Mouse (Mus musculus): ENCODE measurements around the gene Hist1h4c. TPM values are rescaled to one million over a fixed set of nuclear protein-coding genes. Genes with fewer than 3 reads are reported as not detected.
A peak's percentile ranks its signal among the peaks of the same experiment; 100 is the strongest.

Hist1h4c gene
- polyA plus RNA-seq, 1 experiment from 2014 or later, result 6.5 TPM

GRCm38 (mm10) chr13:23700786-23701520 is 2.7 kb upstream of the Hist1h4c start:
- H3K9me3 ChIP-seq (replicated peaks), result no peaks in the 10 kb centered on the region
- H3K27me3 ChIP-seq (ENCODE audit: low read depth, poor library complexity, severe bottlenecking), result no peaks in the 10 kb centered on the region
- peaks cover 19% of the 10 kb centered on the region for H3K4me1 ChIP-seq
- H3K4me3 ChIP-seq, result no peak overlapping the region; the same call in 1 of the 2 replicates
- DNase-seq (ENCODE audit: low spot score), result peak; percentile 69
- no peaks in the 10 kb centered on the region for H3K36me3 ChIP-seq
- WGBS, result 36% methylated on average over 8 of the region's 8 CpGs
- peak overlapping the region; percentile 66 for H3K27ac ChIP-seq

DNA sequence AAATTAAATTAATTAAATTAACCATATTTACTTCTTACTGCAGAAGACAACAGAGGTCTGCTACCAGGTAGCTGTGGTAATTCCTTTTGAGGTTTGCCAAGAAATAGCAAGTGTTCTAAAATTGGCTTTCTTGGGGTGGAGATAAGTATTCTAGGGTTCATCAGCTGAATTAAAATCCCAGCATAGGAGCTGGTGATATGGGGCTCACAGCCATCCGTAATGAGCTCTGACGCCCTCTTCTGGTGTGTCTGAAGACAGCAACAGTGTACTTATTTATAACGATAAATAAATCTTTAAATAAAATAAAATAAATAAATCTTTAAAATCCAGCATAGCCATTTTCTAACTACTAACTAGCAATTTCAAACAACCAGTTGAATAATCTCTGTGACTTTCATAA is 1.5 kb upstream of the Hist1h4c start:
- Histone ChIP-seq H3K27me3 (ENCODE audit: low read depth, poor library complexity, severe bottlenecking) (no peaks in the 10 kb centered on the region), H3K27ac (no peak overlapping the region), H3K9me3 (replicated peaks) (no peaks in the 10 kb centered on the region), H3K4me3 (no peak overlapping the region), H3K36me3 (no peaks in the 10 kb centered on the region), H3K4me1 (peaks cover 25% of the 10 kb centered on the region)
- DNase-seq (ENCODE audit: low spot score), result no peak
- 75% methylated on average over 3 of the region's 3 CpGs for WGBS

DNA sequence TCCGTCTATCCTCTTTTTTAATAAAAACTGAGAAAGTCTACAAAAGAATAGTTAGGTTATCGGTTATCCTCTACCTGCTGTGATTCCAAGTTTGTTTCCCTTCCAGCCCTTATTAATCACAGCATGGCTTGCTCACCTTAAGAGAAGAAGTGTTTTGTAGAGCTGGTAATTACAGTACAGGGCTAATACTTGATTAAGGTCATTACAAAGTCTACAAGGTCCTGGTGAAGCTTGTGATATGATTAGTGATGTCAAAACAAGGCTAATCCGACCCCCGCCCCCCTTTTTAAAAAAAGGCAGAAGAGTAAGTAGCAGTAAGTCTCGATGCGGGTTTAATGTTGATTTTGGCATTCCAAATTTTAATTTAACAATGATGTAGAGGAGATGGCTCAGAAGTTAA is 742 bp upstream of the Hist1h4c start:
- Histone ChIP-seq H3K4me1 (peaks cover 25% of the 10 kb centered on the region), H3K27ac (peak overlapping the region; percentile 88), H3K9me3 (replicated peaks) (no peaks in the 10 kb centered on the region), H3K27me3 (ENCODE audit: low read depth, poor library complexity, severe bottlenecking) (no peaks in the 10 kb centered on the region), H3K36me3 (no peaks in the 10 kb centered on the region), H3K4me3 (peak overlapping the region; percentile 56)
- no peak for DNase-seq (ENCODE audit: low spot score)
- 81% methylated on average over 6 of the region's 6 CpGs for WGBS

GRCm38 (mm10) chr13:23697491-23698299 is 559 bp downstream of the Hist1h4c start:
- H3K9me3 ChIP-seq (replicated peaks), result no peaks in the 10 kb centered on the region
- peaks cover 25% of the 10 kb centered on the region for H3K4me1 ChIP-seq
- no peaks in the 10 kb centered on the region for H3K36me3 ChIP-seq
- DNase-seq (ENCODE audit: low spot score), result peak; percentile 74
- H3K4me3 ChIP-seq, result peak overlapping the region; percentile 56
- WGBS, result under 1% methylated on average over 21 of the region's 32 CpGs
- no peaks in the 10 kb centered on the region for H3K27me3 ChIP-seq (ENCODE audit: low read depth, poor library complexity, severe bottlenecking)
- peak overlapping the region; percentile 88 for H3K27ac ChIP-seq

GRCm38 (mm10) chr13:23696061-23696474 is 2.2 kb downstream of the Hist1h4c start:
- H3K36me3 ChIP-seq, result no peaks in the 10 kb centered on the region
- H3K4me1 ChIP-seq, result peaks cover 22% of the 10 kb centered on the region
- no peak for DNase-seq (ENCODE audit: low spot score)
- no peaks in the 10 kb centered on the region for H3K9me3 ChIP-seq (replicated peaks)
- no peak overlapping the region; the same call in 1 of the 2 replicates for H3K4me3 ChIP-seq
- 51% methylated on average over 15 of the region's 15 CpGs for WGBS
- no peaks in the 10 kb centered on the region for H3K27me3 ChIP-seq (ENCODE audit: low read depth, poor library complexity, severe bottlenecking)
- H3K27ac ChIP-seq, result peak overlapping the region; percentile 75

- Histone ChIP-seq H3K27me3 (ENCODE audit: low read depth, poor library complexity, severe bottlenecking) (no peaks in the 10 kb centered on the region), H3K36me3 (no peaks in the 10 kb centered on the region), H3K4me3 (no peak within 1 kb of the TSS; the same call in 1 of the 2 replicates), H3K4me1 (peaks cover 18% of the 10 kb centered on the region), H3K9me3 (replicated peaks) (no peaks in the 10 kb centered on the region), H3K27ac (peak within 1 kb of the TSS; percentile 75)
- no peak for DNase-seq (ENCODE audit: low spot score)
- WGBS, result 39% methylated on average over 13 of the region's 13 CpGs
These were observed 2.7 kb downstream of the Hist1h4c start, which contains the start of gene Hist1h1t for GRCm38 (mm10) chr13:23695514-23695913. TSS of gene Hist1h1t (plus strand) at chr13:23695814.

GRCm38 (mm10) chr13:23694956-23695355 is 3.3 kb downstream of the Hist1h4c start:
- peak overlapping the region; percentile 36; the same call in 1 of the 2 replicates for H3K27ac ChIP-seq
- no peak for DNase-seq (ENCODE audit: low spot score)

GRCm38 (mm10) chr13:23693856-23694440 is 4.3 kb downstream of the Hist1h4c start:
- Histone ChIP-seq H3K9me3 (replicated peaks) (no peaks in the 10 kb centered on the region), H3K27me3 (ENCODE audit: low read depth, poor library complexity, severe bottlenecking) (no peaks in the 10 kb centered on the region), H3K4me1 (peaks cover 14% of the 10 kb centered on the region), H3K4me3 (no peak overlapping the region), H3K27ac (no peak overlapping the region), H3K36me3 (no peaks in the 10 kb centered on the region)
- WGBS, result 82% methylated on average over 6 of the region's 6 CpGs
- DNase-seq (ENCODE audit: low spot score), result no peak

More at GRCm38 (mm10) chr13:23694956-23695355, 3.3 kb downstream of the Hist1h4c start:
- no peak overlapping the region for H3K4me3 ChIP-seq
- no peaks in the 10 kb centered on the region for H3K9me3 ChIP-seq (replicated peaks)
- no peaks in the 10 kb centered on the region for H3K36me3 ChIP-seq
- WGBS, result 92% methylated on average over 9 of the region's 9 CpGs
- H3K4me1 ChIP-seq, result peaks cover 18% of the 10 kb centered on the region
- no peaks in the 10 kb centered on the region for H3K27me3 ChIP-seq (ENCODE audit: low read depth, poor library complexity, severe bottlenecking)

- Histone ChIP-seq H3K27me3 (ENCODE audit: low read depth, poor library complexity, severe bottlenecking) (no peaks in the 10 kb centered on the region), H3K36me3 (no peaks in the 10 kb centered on the region), H3K27ac (no peak overlapping the region), H3K4me3 (no peak overlapping the region), H3K9me3 (replicated peaks) (no peaks in the 10 kb centered on the region), H3K4me1 (peaks cover 14% of the 10 kb centered on the region)
- no peak for DNase-seq (ENCODE audit: low spot score)
- WGBS, result 75% methylated on average over 2 of the region's 2 CpGs
These were observed 8.8 kb downstream of the Hist1h4c start for GRCm38 (mm10) chr13:23689459-23689858.

DNA sequence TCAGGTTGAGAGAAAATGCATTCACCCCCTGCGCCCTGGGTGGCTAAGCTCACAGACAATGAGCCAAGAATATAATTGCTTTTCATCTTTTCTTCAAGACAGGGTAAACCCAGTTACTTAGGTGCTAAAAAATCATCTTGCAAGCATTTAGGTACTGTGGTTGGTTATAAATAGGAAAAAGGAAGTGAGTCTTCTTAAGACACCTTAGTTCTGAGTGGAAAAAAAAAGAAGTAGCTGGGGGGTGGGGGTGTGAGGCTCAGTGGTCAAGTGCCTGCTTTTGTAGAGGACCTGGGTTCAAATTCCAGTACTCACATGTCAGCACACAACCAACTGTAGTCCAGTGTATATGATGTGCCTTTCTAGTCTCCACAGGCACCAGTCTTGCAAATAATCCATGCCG is 9.3 kb downstream of the Hist1h4c start:
- Histone ChIP-seq H3K4me1 (peaks cover 14% of the 10 kb centered on the region), H3K36me3 (no peaks in the 10 kb centered on the region), H3K4me3 (no peak overlapping the region), H3K9me3 (replicated peaks) (no peaks in the 10 kb centered on the region), H3K27me3 (ENCODE audit: low read depth, poor library complexity, severe bottlenecking) (no peaks in the 10 kb centered on the region), H3K27ac (no peak overlapping the region)
- WGBS, result 96% methylated on average over 2 of the region's 2 CpGs
- DNase-seq (ENCODE audit: low spot score), result peak; percentile 18

- Histone ChIP-seq H3K9me3 (replicated peaks) (no peaks in the 10 kb centered on the region), H3K27me3 (ENCODE audit: low read depth, poor library complexity, severe bottlenecking) (no peaks in the 10 kb centered on the region), H3K36me3 (no peaks in the 10 kb centered on the region), H3K27ac (peak overlapping the region; percentile 4; the same call in 1 of the 2 replicates), H3K4me3 (no peak overlapping the region), H3K4me1 (peaks cover 15% of the 10 kb centered on the region)
- WGBS, result 93% methylated on average over 7 of the region's 7 CpGs
- DNase-seq (ENCODE audit: low spot score), result no peak
These were observed 10.3 kb downstream of the Hist1h4c start for GRCm38 (mm10) chr13:23687907-23688306.

- 93% methylated on average over 4 of the region's 4 CpGs for WGBS
- H3K9me3 ChIP-seq (replicated peaks), result no peaks in the 10 kb centered on the region
- no peak overlapping the region for H3K27ac ChIP-seq
- no peak for DNase-seq (ENCODE audit: low spot score)
- no peak overlapping the region for H3K4me3 ChIP-seq
- H3K36me3 ChIP-seq, result no peaks in the 10 kb centered on the region
- peaks cover 20% of the 10 kb centered on the region for H3K4me1 ChIP-seq
- no peaks in the 10 kb centered on the region for H3K27me3 ChIP-seq (ENCODE audit: low read depth, poor library complexity, severe bottlenecking)
These were observed 11.1 kb downstream of the Hist1h4c start for GRCm38 (mm10) chr13:23687181-23687580.

DNA sequence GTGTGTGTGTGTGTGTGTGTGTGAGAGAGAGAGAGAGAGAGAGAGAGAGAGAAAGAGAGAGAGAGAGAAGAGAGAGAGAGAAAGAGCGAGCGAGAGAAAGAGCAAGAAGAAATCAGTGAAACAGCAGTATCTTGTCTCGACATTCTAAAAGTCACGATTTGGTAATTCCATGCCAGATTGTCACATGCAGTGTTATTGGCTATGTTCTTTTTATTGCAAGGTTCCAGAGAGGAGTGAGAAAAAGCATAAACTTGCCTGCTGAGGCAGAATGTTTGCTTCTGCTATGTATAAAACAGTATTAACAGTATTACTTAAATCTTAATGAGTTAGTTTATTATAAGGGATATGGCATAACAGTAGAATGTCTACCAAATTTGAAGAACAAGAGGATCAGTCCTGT is 12.3 kb downstream of the Hist1h4c start:
- Histone ChIP-seq H3K36me3 (no peaks in the 10 kb centered on the region), H3K27ac (peak overlapping the region; percentile 91), H3K4me3 (peak overlapping the region; percentile 52), H3K27me3 (ENCODE audit: low read depth, poor library complexity, severe bottlenecking) (no peaks in the 10 kb centered on the region), H3K9me3 (replicated peaks) (no peaks in the 10 kb centered on the region), H3K4me1 (peaks cover 20% of the 10 kb centered on the region)
- WGBS, result 74% methylated on average over 4 of the region's 4 CpGs
- DNase-seq (ENCODE audit: low spot score), result no peak

All from limb, embryonic 10.5 days (tissue).